Mouse (Mus musculus) limb, embryonic 14.5 days (tissue): ENCODE results near the gene Lrrc45. TPM values are rescaled to one million over a fixed set of nuclear protein-coding genes. Genes with fewer than 3 reads are reported as not detected.
"Not testable (repeated sequence)": the region's sequence is repeated elsewhere in the genome, so short reads cannot be mapped to it uniquely, and the experiment has no call there.

ENCODE experiments used
- ATAC-seq: fragments of 200-750 bp; cut with Nextera tagmentation; 2 replicates; pipeline ENCODE4 v1.8.0; 2017; ENCODE audit warnings: low read depth, moderate number of reproducible peaks, moderate TSS enrichment; ENCODE audit not compliant: low FRiP score
- DNase-seq: peaks from one replicate; pipeline ENCODE4 v3.0.0-alpha.2; 2015; ENCODE audit warnings: low spot score
- H3K27ac ChIP-seq: fragments of 300-500 bp; sonication (generic); replicated peaks from 2 replicates; pipeline ENCODE4 v1.5.1; 2014; ENCODE audit warnings: low read depth, mild to moderate bottlenecking, low read length, moderate library complexity, mixed read lengths
- H3K27me3 ChIP-seq: fragments of 300-500 bp; sonication (generic); 2 replicates; pipeline ENCODE4 v1.6.1; 2014; ENCODE audit warnings: low read length, mixed read lengths; ENCODE audit not compliant: control insufficient read depth, insufficient read depth
- H3K36me3 ChIP-seq: fragments of 300-500 bp; sonication (generic); 2 replicates; pipeline ENCODE4 v1.6.1; 2014; ENCODE audit warnings: mild to moderate bottlenecking, low read length, moderate library complexity, mixed read lengths; ENCODE audit not compliant: control insufficient read depth, insufficient read depth
- H3K4me1 ChIP-seq: fragments of 300-500 bp; sonication (generic); 2 replicates; pipeline ENCODE4 v1.6.1; 2014; ENCODE audit warnings: antibody characterized with exemption, low read length, mixed read lengths; ENCODE audit not compliant: control insufficient read depth, insufficient read depth
- H3K4me2 ChIP-seq: fragments of 300-500 bp; sonication (generic); replicated peaks from 2 replicates; pipeline ENCODE4 v1.6.1; 2014; ENCODE audit warnings: low read depth, mild to moderate bottlenecking, low read length, moderate library complexity; ENCODE audit not compliant: severe bottlenecking
- H3K4me3 ChIP-seq: fragments of 300-500 bp; sonication (generic); replicated peaks from 2 replicates; pipeline ENCODE4 v1.5.1; 2014; ENCODE audit warnings: low read length
- H3K9ac ChIP-seq: fragments of 300-500 bp; sonication (generic); 2 replicates; pipeline ENCODE4 v1.6.1; 2014; ENCODE audit warnings: mild to moderate bottlenecking, low read depth, low read length, moderate library complexity; ENCODE audit not compliant: severe bottlenecking
- H3K9me3 ChIP-seq: fragments of 300-500 bp; sonication (generic); 2 replicates; pipeline ENCODE4 v1.6.1; 2016; ENCODE audit warnings: low read length; ENCODE audit not compliant: control insufficient read depth
- POLR2A ChIP-seq: fragments of 200-500 bp; IDR thresholded peaks from 2 replicates; pipeline ENCODE4 v1.8.0; 2012; ENCODE audit warnings: inconsistent platforms, mild to moderate bottlenecking, moderate library complexity, borderline replicate concordance; ENCODE audit not compliant: insufficient read depth, insufficient read length; ENCODE audit errors: extremely low read depth
- WGBS: fragments of 180-500 bp; shearing (Covaris S2); extraction: QIAGEN DNeasy Blood & Tissue Kit; methylation state at CpG from one replicate; pipeline ENCODE4 v1.1.7; 2014; 5-methylcytosine and 5-hydroxymethylcytosine counted together
- polyA plus RNA-seq, 2 experiments: library from polyadenylated mRNA; depleted of rRNA in 1 of 2; stranded (reverse) in 1 of 2; unstranded in 1 of 2; fragments of >200 nt; fragmentation: Nextera tagmentation in 1 of 2; extraction: Ambion mirVana in 1 of 2; gene quantifications; 2 replicates each; pipeline versions ENCODE4 v1.2.1 to v1.2.3; 2012 to 2014

The Lrrc45 gene
- polyA plus RNA-seq, 2 experiments: 48.1 to 91.3 TPM

DNA sequence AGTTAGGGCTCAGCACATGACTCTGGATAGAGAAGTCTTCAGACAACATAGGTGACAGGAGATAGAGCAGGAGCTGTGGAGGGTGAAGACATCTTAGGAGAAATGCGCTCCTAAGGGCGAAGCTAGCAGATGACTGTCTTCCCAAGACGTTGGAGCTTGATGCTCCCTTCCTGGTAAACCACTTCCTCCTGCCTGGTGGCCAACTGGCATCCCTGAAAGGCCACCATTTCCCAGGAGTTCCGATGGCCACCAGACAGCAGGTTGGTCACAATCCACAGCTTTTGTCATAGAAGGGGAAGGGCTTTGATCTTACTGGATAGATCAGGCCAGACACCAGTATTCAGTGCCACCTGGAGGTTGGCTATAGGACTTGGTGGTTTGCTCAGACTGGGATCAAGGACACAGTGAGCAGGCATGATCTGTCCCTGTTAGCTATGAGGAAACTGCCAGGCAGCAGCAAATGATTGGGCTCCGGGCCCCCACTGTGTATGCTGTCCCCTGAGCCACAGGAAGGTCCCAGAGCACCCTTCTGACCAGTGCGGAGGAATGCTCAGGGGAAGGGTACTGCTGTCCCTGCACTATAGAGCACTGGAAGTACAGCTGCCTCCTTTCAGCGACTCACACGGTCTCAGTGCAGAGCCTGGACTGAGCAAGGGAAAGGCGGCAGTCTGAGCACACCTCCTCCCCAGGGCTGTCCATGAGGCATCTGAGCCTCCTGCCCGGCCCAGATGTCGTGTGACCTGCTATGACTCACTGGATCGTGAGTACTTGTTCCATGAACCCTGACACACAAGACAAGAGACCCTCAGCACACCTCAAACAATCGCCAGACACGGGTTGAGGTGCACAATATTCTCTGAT, 48.3 kb downstream of the Lrrc45 start:
- 64% methylated on average over 14 of the region's 14 CpGs for WGBS
- H3K4me2 ChIP-seq: no peak overlapping the region
- no peak for DNase-seq
- H3K27ac ChIP-seq: no peak overlapping the region
- ATAC-seq: no peak
- TF ChIP-seq POLR2A: no peak
- H3K27me3 ChIP-seq: no peaks in the 10 kb centered on the region
- H3K9ac ChIP-seq: no peak overlapping the region
- H3K36me3 ChIP-seq: no peaks in the 10 kb centered on the region
- no peak overlapping the region for H3K4me3 ChIP-seq
- peaks cover 8% of the 10 kb centered on the region for H3K9me3 ChIP-seq
- no peaks in the 10 kb centered on the region for H3K4me1 ChIP-seq

- not testable (repeated sequence) for H3K4me2 ChIP-seq, DNase-seq, H3K36me3 ChIP-seq, H3K4me1 ChIP-seq, H3K4me3 ChIP-seq, H3K27ac ChIP-seq, H3K9me3 ChIP-seq, H3K9ac ChIP-seq, ATAC-seq, H3K27me3 ChIP-seq
- 13% methylated on average over 14 of the region's 14 CpGs for WGBS
Observed at GRCm38 (mm10) chr11:120762672-120763041, 48.9 kb downstream of the Lrrc45 start, which contains the start of gene Hmga1b. TSS of gene Hmga1b (plus strand) at chr11:120762794.

- ATAC-seq: 0 out of 2 replicates have a peak, but pooled peaks have one; percentile 47
- not testable (repeated sequence) for H3K27ac ChIP-seq, H3K4me2 ChIP-seq, H3K9ac ChIP-seq, H3K9me3 ChIP-seq, H3K27me3 ChIP-seq, H3K36me3 ChIP-seq, H3K4me3 ChIP-seq, DNase-seq, H3K4me1 ChIP-seq
- WGBS: 0% methylated on average over 2 of the region's 23 CpGs
Observed at GRCm38 (mm10) chr11:120763121-120763999, 49.6 kb downstream of the Lrrc45 start.

DNA sequence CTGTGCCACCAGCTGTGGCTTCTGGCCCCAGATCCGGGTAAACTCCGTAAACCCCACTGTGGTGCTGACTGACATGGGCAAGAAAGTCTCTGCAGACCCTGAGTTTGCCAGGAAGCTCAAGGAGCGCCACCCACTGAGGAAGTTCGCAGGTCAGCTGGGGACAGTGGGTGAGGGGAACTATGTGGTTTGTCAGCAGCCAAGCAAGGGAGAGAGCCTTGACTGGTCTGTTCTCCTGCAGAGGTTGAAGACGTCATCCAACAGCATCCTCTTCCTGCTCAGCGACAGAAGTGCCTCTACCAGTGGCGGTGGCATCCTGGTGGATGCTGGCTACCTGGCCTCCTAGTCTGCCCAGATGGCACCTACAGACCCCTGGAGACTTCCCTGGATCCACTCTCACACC, 53.3 kb downstream of the Lrrc45 start:
- H3K27ac ChIP-seq, H3K4me3 ChIP-seq, H3K4me1 ChIP-seq, DNase-seq, H3K9ac ChIP-seq, H3K36me3 ChIP-seq, ATAC-seq, H3K9me3 ChIP-seq, H3K27me3 ChIP-seq, H3K4me2 ChIP-seq: not testable (repeated sequence)
- 70% methylated on average over 3 of the region's 7 CpGs for WGBS

GRCm38 (mm10) chr11:120768206-120768605, 54.5 kb downstream of the Lrrc45 start:
- Histone ChIP-seq H3K4me3 (no peak overlapping the region), H3K36me3 (no peaks in the 10 kb centered on the region), H3K4me1 (no peaks in the 10 kb centered on the region), H3K9me3 (no peaks in the 10 kb centered on the region), H3K27me3 (no peaks in the 10 kb centered on the region), H3K4me2 (no peak overlapping the region), H3K9ac (no peak overlapping the region), H3K27ac (no peak overlapping the region)
- TF ChIP-seq POLR2A: no peak
- no peak for ATAC-seq
- DNase-seq: no peak
- WGBS: 64% methylated on average over 1 of the region's 1 CpGs

Other genes starting within 250 kb of the Lrrc45 start
- gene Arl16, start 246.3 kb upstream of the Lrrc45 start, polyA plus RNA-seq (2012; rRNA removed): 45.2 and 52.7 TPM in 2 replicates
- gene Arl16, start 246.3 kb upstream of the Lrrc45 start, polyA plus RNA-seq (2014; fragmentation: Nextera tagmentation; extraction: Ambion mirVana): 48.9 and 49.7 TPM in 2 replicates
- 87.0 and 101 TPM in 2 replicates for gene Mrpl12, start 229.3 kb upstream of the Lrrc45 start, polyA plus RNA-seq (2012; rRNA removed)
- 127 and 142 TPM in 2 replicates for gene Mrpl12, start 229.3 kb upstream of the Lrrc45 start, polyA plus RNA-seq (2014; fragmentation: Nextera tagmentation; extraction: Ambion mirVana)
- gene Slc25a10, start 222.1 kb upstream of the Lrrc45 start, polyA plus RNA-seq (2012; rRNA removed): 54.4 and 75.1 TPM in 2 replicates
- gene Slc25a10, start 222.1 kb upstream of the Lrrc45 start, polyA plus RNA-seq (2014; fragmentation: Nextera tagmentation; extraction: Ambion mirVana): 44.1 and 44.4 TPM in 2 replicates
- 11.2 and 15.0 TPM in 2 replicates for gene Gcgr, start 183.2 kb upstream of the Lrrc45 start, polyA plus RNA-seq (2012; rRNA removed)
- gene Gcgr, start 183.2 kb upstream of the Lrrc45 start, polyA plus RNA-seq (2014; fragmentation: Nextera tagmentation; extraction: Ambion mirVana): 4.9 and 6.3 TPM in 2 replicates
- gene Mcrip1, start 164.2 kb upstream of the Lrrc45 start, polyA plus RNA-seq (2012; rRNA removed): 203 and 265 TPM in 2 replicates
- 271 and 274 TPM in 2 replicates for gene Mcrip1, start 164.2 kb upstream of the Lrrc45 start, polyA plus RNA-seq (2014; fragmentation: Nextera tagmentation; extraction: Ambion mirVana)
- 2.7 and 3.7 TPM in 2 replicates for gene Ppp1r27, start 162.8 kb upstream of the Lrrc45 start, polyA plus RNA-seq (2012; rRNA removed)
- gene Ppp1r27, start 162.8 kb upstream of the Lrrc45 start, polyA plus RNA-seq (2014; fragmentation: Nextera tagmentation; extraction: Ambion mirVana): 3.3 and 3.5 TPM in 2 replicates
- 569 and 645 TPM in 2 replicates for gene P4hb, start 140.7 kb upstream of the Lrrc45 start, polyA plus RNA-seq (2012; rRNA removed)
- gene P4hb, start 140.7 kb upstream of the Lrrc45 start, polyA plus RNA-seq (2014; fragmentation: Nextera tagmentation; extraction: Ambion mirVana): 968 and 988 TPM in 2 replicates
- gene Arhgdia, start 132.3 kb upstream of the Lrrc45 start, polyA plus RNA-seq (2012; rRNA removed): 610 and 750 TPM in 2 replicates
- 566 and 572 TPM in 2 replicates for gene Arhgdia, start 132.3 kb upstream of the Lrrc45 start, polyA plus RNA-seq (2014; fragmentation: Nextera tagmentation; extraction: Ambion mirVana)
- 96.8 and 143 TPM in 2 replicates for gene Alyref, start 115.6 kb upstream of the Lrrc45 start, polyA plus RNA-seq (2012; rRNA removed)
- 478 TPM in 2 replicates for gene Alyref, start 115.6 kb upstream of the Lrrc45 start, polyA plus RNA-seq (2014; fragmentation: Nextera tagmentation; extraction: Ambion mirVana)
- 190 and 205 TPM in 2 replicates for gene Anapc11, start 115.5 kb upstream of the Lrrc45 start, polyA plus RNA-seq (2012; rRNA removed)
- gene Anapc11, start 115.5 kb upstream of the Lrrc45 start, polyA plus RNA-seq (2014; fragmentation: Nextera tagmentation; extraction: Ambion mirVana): 248 and 254 TPM in 2 replicates
- 2.1 and 3.3 TPM in 2 replicates for gene Npb, start 105.4 kb upstream of the Lrrc45 start, polyA plus RNA-seq (2012; rRNA removed)
- gene Npb, start 105.4 kb upstream of the Lrrc45 start, polyA plus RNA-seq (2014; fragmentation: Nextera tagmentation; extraction: Ambion mirVana): 2.1 and 2.7 TPM in 2 replicates
- gene Pcyt2, start 96.0 kb upstream of the Lrrc45 start, polyA plus RNA-seq (2012; rRNA removed): 247 and 305 TPM in 2 replicates
- 101 and 119 TPM in 2 replicates for gene Pcyt2, start 96.0 kb upstream of the Lrrc45 start, polyA plus RNA-seq (2014; fragmentation: Nextera tagmentation; extraction: Ambion mirVana)
- gene Sirt7, start 88.7 kb upstream of the Lrrc45 start, polyA plus RNA-seq (2012; rRNA removed): 43.7 and 47.0 TPM in 2 replicates
- gene Sirt7, start 88.7 kb upstream of the Lrrc45 start, polyA plus RNA-seq (2014; fragmentation: Nextera tagmentation; extraction: Ambion mirVana): 27.5 and 28.9 TPM in 2 replicates
- 56.9 and 67.7 TPM in 2 replicates for gene Mafg, start 80.3 kb upstream of the Lrrc45 start, polyA plus RNA-seq (2012; rRNA removed)
- gene Mafg, start 80.3 kb upstream of the Lrrc45 start, polyA plus RNA-seq (2014; fragmentation: Nextera tagmentation; extraction: Ambion mirVana): 26.1 and 30.5 TPM in 2 replicates
- gene Pycr1, start 70.2 kb upstream of the Lrrc45 start, polyA plus RNA-seq (2012; rRNA removed): 66.4 and 78.8 TPM in 2 replicates
- gene Pycr1, start 70.2 kb upstream of the Lrrc45 start, polyA plus RNA-seq (2014; fragmentation: Nextera tagmentation; extraction: Ambion mirVana): 50.3 and 56.9 TPM in 2 replicates
- gene Myadml2, start 65.8 kb upstream of the Lrrc45 start, polyA plus RNA-seq (2012; rRNA removed): 0.22 and 0.60 TPM in 2 replicates
- 0.68 and 1.6 TPM in 2 replicates for gene Myadml2, start 65.8 kb upstream of the Lrrc45 start, polyA plus RNA-seq (2014; fragmentation: Nextera tagmentation; extraction: Ambion mirVana)
- 12.8 and 17.7 TPM in 2 replicates for gene Notum, start 52.8 kb upstream of the Lrrc45 start, polyA plus RNA-seq (2012; rRNA removed)
- 4.6 and 4.7 TPM in 2 replicates for gene Notum, start 52.8 kb upstream of the Lrrc45 start, polyA plus RNA-seq (2014; fragmentation: Nextera tagmentation; extraction: Ambion mirVana)
- 73.9 and 88.6 TPM in 2 replicates for gene Aspscr1, start 41.0 kb upstream of the Lrrc45 start, polyA plus RNA-seq (2012; rRNA removed)
- gene Aspscr1, start 41.0 kb upstream of the Lrrc45 start, polyA plus RNA-seq (2014; fragmentation: Nextera tagmentation; extraction: Ambion mirVana): 96.1 and 101 TPM in 2 replicates
- gene Cenpx, start 187 bp upstream of the Lrrc45 start, polyA plus RNA-seq (2012; rRNA removed): 101 and 107 TPM in 2 replicates
- 159 and 161 TPM in 2 replicates for gene Cenpx, start 187 bp upstream of the Lrrc45 start, polyA plus RNA-seq (2014; fragmentation: Nextera tagmentation; extraction: Ambion mirVana)
- 90.1 and 95.1 TPM in 2 replicates for gene Rac3, start 7.5 kb downstream of the Lrrc45 start, polyA plus RNA-seq (2012; rRNA removed)
- gene Rac3, start 7.5 kb downstream of the Lrrc45 start, polyA plus RNA-seq (2014; fragmentation: Nextera tagmentation; extraction: Ambion mirVana): 14.1 and 18.3 TPM in 2 replicates
- 18.5 and 21.4 TPM in 2 replicates for gene Dcxr, start 13.4 kb downstream of the Lrrc45 start, polyA plus RNA-seq (2012; rRNA removed)
- 21.8 and 26.2 TPM in 2 replicates for gene Dcxr, start 13.4 kb downstream of the Lrrc45 start, polyA plus RNA-seq (2014; fragmentation: Nextera tagmentation; extraction: Ambion mirVana)
- gene Cbr2, start 18.2 kb downstream of the Lrrc45 start, polyA plus RNA-seq (2012; rRNA removed): 11.9 and 19.6 TPM in 2 replicates
- 7.3 and 10.8 TPM in 2 replicates for gene Cbr2, start 18.2 kb downstream of the Lrrc45 start, polyA plus RNA-seq (2014; fragmentation: Nextera tagmentation; extraction: Ambion mirVana)
- 1.8 and 1.9 TPM in 2 replicates for gene Hmga1b, start 48.9 kb downstream of the Lrrc45 start, polyA plus RNA-seq (2012; rRNA removed)
- gene Hmga1b, start 48.9 kb downstream of the Lrrc45 start, polyA plus RNA-seq (2014; fragmentation: Nextera tagmentation; extraction: Ambion mirVana): 4.2 and 4.5 TPM in 2 replicates
- gene Rfng, start 70.3 kb downstream of the Lrrc45 start, polyA plus RNA-seq (2012; rRNA removed): 61.0 and 79.7 TPM in 2 replicates
- 36.8 and 39.0 TPM in 2 replicates for gene Rfng, start 70.3 kb downstream of the Lrrc45 start, polyA plus RNA-seq (2014; fragmentation: Nextera tagmentation; extraction: Ambion mirVana)
- 236 and 273 TPM in 2 replicates for gene Gps1, start 70.3 kb downstream of the Lrrc45 start, polyA plus RNA-seq (2012; rRNA removed)
- gene Gps1, start 70.3 kb downstream of the Lrrc45 start, polyA plus RNA-seq (2014; fragmentation: Nextera tagmentation; extraction: Ambion mirVana): 248 and 249 TPM in 2 replicates
- gene Dus1l, start 82.5 kb downstream of the Lrrc45 start, polyA plus RNA-seq (2012; rRNA removed): 55.3 and 55.8 TPM in 2 replicates
- gene Dus1l, start 82.5 kb downstream of the Lrrc45 start, polyA plus RNA-seq (2014; fragmentation: Nextera tagmentation; extraction: Ambion mirVana): 60.2 and 63.4 TPM in 2 replicates
- gene Fasn, start 110.6 kb downstream of the Lrrc45 start, polyA plus RNA-seq (2012; rRNA removed): 187 and 282 TPM in 2 replicates
- gene Fasn, start 110.6 kb downstream of the Lrrc45 start, polyA plus RNA-seq (2014; fragmentation: Nextera tagmentation; extraction: Ambion mirVana): 81.9 and 86.7 TPM in 2 replicates
- 5.4 and 7.1 TPM in 2 replicates for gene Ccdc57, start 218.9 kb downstream of the Lrrc45 start, polyA plus RNA-seq (2012; rRNA removed)
- gene Ccdc57, start 218.9 kb downstream of the Lrrc45 start, polyA plus RNA-seq (2014; fragmentation: Nextera tagmentation; extraction: Ambion mirVana): 3.8 and 5.1 TPM in 2 replicates
- 69.5 and 111 TPM in 2 replicates for gene Slc16a3, start 234.6 kb downstream of the Lrrc45 start, polyA plus RNA-seq (2012; rRNA removed)
- 36.3 and 36.4 TPM in 2 replicates for gene Slc16a3, start 234.6 kb downstream of the Lrrc45 start, polyA plus RNA-seq (2014; fragmentation: Nextera tagmentation; extraction: Ambion mirVana)